Mouse (Mus musculus): ENCODE data around the gene Mmp15. TPM values are rescaled to one million over a fixed set of nuclear protein-coding genes. Genes with fewer than 3 reads are reported as not detected.

Gene Mmp15
- polyA plus RNA-seq, 2 experiments from 2014 or later: 2.1 to 3.6 TPM

- ATAC-seq: no peak
Observed at GRCm38 (mm10) chr8:95344668-95345067, 7.4 kb upstream of the Mmp15 start.

- ATAC-seq: peak; percentile 49
Observed at GRCm38 (mm10) chr8:95346643-95347545, 5.2 kb upstream of the Mmp15 start.

GRCm38 (mm10) chr8:95348356-95348755 lies 3.7 kb upstream of the Mmp15 start:
- no peak for ATAC-seq

GRCm38 (mm10) chr8:95348811-95349630 lies 3.0 kb upstream of the Mmp15 start:
- ATAC-seq: peak; percentile 75

- ATAC-seq: no peak
Observed at GRCm38 (mm10) chr8:95351461-95351860, 607 bp upstream of the Mmp15 start.

GRCm38 (mm10) chr8:95352871-95353866 lies 1.1 kb downstream of the Mmp15 start:
- ATAC-seq: no peak

GRCm38 (mm10) chr8:95354606-95355005 lies 2.5 kb downstream of the Mmp15 start:
- ATAC-seq: no peak

- ATAC-seq: no peak
Observed at GRCm38 (mm10) chr8:95358550-95359411, 6.7 kb downstream of the Mmp15 start.

GRCm38 (mm10) chr8:95360181-95361015 lies 8.3 kb downstream of the Mmp15 start:
- no peak for ATAC-seq

- ATAC-seq: no peak
Observed at GRCm38 (mm10) chr8:95361016-95361341, 8.9 kb downstream of the Mmp15 start.

- no peak for ATAC-seq
Observed at GRCm38 (mm10) chr8:95362272-95362671, 10.2 kb downstream of the Mmp15 start.

GRCm38 (mm10) chr8:95363849-95364248 lies 11.8 kb downstream of the Mmp15 start:
- no peak for ATAC-seq

- ATAC-seq: peak; percentile 96
Observed at GRCm38 (mm10) chr8:95369581-95370326, 17.7 kb downstream of the Mmp15 start.

- ATAC-seq: no peak
Observed at GRCm38 (mm10) chr8:95373389-95374002, 21.4 kb downstream of the Mmp15 start.

GRCm38 (mm10) chr8:95374429-95374828 lies 22.4 kb downstream of the Mmp15 start:
- ATAC-seq: no peak

- no peak for ATAC-seq
Observed at GRCm38 (mm10) chr8:95375374-95375930, 23.4 kb downstream of the Mmp15 start.

- ATAC-seq: no peak
Observed at GRCm38 (mm10) chr8:95376309-95376999, 24.4 kb downstream of the Mmp15 start.

- ATAC-seq: no peak
Observed at GRCm38 (mm10) chr8:95377101-95377500, 25.0 kb downstream of the Mmp15 start.
